Mouse (Mus musculus) heart, embryonic 11.5 days (tissue): ENCODE results near the gene Fam240a. TPM values are rescaled to one million over a fixed set of nuclear protein-coding genes. Genes with fewer than 3 reads are reported as not detected.

Source experiments
- ATAC-seq: fragments of 200-750 bp; cut with Nextera tagmentation; replicated peaks from 2 replicates; pipeline ENCODE4 v1.8.0; 2017; ENCODE audit warnings: moderate library complexity; ENCODE audit not compliant: insufficient number of reproducible peaks, low FRiP score, low TSS enrichment
- H3K27ac ChIP-seq: fragments of 300-500 bp; sonication (generic); 2 replicates; pipeline ENCODE4 v1.5.1; 2014; ENCODE audit warnings: mild to moderate bottlenecking, low read depth, low read length
- H3K27me3 ChIP-seq: fragments of 300-500 bp; sonication (generic); 2 replicates; pipeline ENCODE4 v1.6.1; 2014; ENCODE audit warnings: mild to moderate bottlenecking, low read length, mixed read lengths; ENCODE audit not compliant: control insufficient read depth, insufficient read depth
- H3K36me3 ChIP-seq: fragments of 300-500 bp; sonication (generic); 2 replicates; pipeline ENCODE4 v1.6.1; 2014; ENCODE audit warnings: mild to moderate bottlenecking, low read length, moderate library complexity, mixed read lengths; ENCODE audit not compliant: control insufficient read depth, insufficient read depth
- H3K4me1 ChIP-seq: fragments of 300-500 bp; sonication (generic); 2 replicates; pipeline ENCODE4 v1.6.1; 2014; ENCODE audit warnings: low read length; ENCODE audit not compliant: control insufficient read depth, insufficient read depth
- H3K4me2 ChIP-seq: fragments of 300-500 bp; sonication (generic); 2 replicates; pipeline ENCODE4 v1.6.1; 2014; ENCODE audit warnings: mild to moderate bottlenecking, moderate library complexity
- H3K4me3 ChIP-seq: fragments of 300-500 bp; sonication (generic); 2 replicates; pipeline ENCODE4 v1.5.1; 2014; ENCODE audit warnings: low read depth, low read length
- H3K9ac ChIP-seq: fragments of 300-500 bp; sonication (generic); 2 replicates; pipeline ENCODE4 v1.6.1; 2014; ENCODE audit warnings: mild to moderate bottlenecking, low read depth, low read length, moderate library complexity
- H3K9me3 ChIP-seq: fragments of 300-500 bp; sonication (generic); replicated peaks from 2 replicates; pipeline ENCODE4 v1.6.1; 2016; ENCODE audit warnings: low read length; ENCODE audit not compliant: control insufficient read depth
- WGBS: fragments of 180-500 bp; shearing (Covaris S2); extraction: QIAGEN DNeasy Blood & Tissue Kit; methylation state at CpG from one replicate; pipeline ENCODE4 v1.1.7; 2014; ENCODE audit not compliant: insufficient replicate concordance; 5-methylcytosine and 5-hydroxymethylcytosine counted together
- polyA plus RNA-seq: library from polyadenylated mRNA; unstranded; fragments of >200 nt; fragmentation: Nextera tagmentation; extraction: Ambion mirVana; gene quantifications from 2 replicates; pipeline ENCODE4 v1.2.1, GENCODE M21; 2014

Fam240a gene
- polyA plus RNA-seq, 1 experiment from 2014 or later, result not detected

DNA sequence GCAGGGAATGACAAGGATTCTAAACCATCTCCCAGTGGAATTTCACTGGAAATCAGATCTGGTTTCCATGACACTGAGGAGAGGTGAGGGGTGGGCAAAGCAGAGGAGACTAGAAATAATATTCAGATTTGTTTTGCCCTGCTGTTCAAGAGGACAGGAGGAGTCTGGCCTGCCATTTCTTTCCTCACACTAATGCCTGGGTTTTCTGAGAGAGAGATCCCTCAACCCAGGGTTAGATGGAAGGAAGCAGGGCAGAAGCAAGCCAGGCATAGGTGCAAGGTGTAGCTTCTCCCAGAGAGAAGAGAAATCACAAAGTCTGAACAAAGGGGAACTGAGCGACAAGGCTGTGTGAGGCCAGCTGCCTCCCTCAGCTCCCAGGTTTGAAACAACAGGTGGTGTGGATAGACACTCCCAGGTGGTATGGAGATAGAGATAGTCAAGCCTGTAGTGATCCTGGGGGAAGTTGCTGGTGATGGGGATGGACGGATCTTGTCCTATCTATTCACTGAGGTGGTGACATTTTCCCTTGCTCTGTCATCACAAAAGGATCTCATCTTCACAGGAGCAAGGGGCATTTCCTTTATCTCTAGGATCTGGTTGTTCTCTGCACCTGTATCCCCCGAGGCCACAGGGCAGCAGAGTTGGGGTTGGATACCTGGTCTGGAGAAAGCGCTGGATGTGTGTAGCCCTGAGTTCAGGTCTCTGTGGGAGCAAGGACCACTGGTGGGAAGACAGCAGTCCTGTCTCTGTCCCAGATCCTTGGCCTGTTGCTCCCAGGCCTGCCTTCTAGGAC is 8.6 kb downstream of the Fam240a start:
- Histone ChIP-seq H3K4me2 (no peak overlapping the region), H3K36me3 (no peaks in the 10 kb centered on the region), H3K9ac (no peak overlapping the region), H3K27me3 (no peaks in the 10 kb centered on the region), H3K27ac (no peak overlapping the region), H3K4me1 (no peaks in the 10 kb centered on the region), H3K4me3 (no peak overlapping the region), H3K9me3 (no peaks in the 10 kb centered on the region; the same call in 1 of the 2 replicates)
- ATAC-seq, result no peak
- 67% methylated on average over 4 of the region's 4 CpGs for WGBS

DNA sequence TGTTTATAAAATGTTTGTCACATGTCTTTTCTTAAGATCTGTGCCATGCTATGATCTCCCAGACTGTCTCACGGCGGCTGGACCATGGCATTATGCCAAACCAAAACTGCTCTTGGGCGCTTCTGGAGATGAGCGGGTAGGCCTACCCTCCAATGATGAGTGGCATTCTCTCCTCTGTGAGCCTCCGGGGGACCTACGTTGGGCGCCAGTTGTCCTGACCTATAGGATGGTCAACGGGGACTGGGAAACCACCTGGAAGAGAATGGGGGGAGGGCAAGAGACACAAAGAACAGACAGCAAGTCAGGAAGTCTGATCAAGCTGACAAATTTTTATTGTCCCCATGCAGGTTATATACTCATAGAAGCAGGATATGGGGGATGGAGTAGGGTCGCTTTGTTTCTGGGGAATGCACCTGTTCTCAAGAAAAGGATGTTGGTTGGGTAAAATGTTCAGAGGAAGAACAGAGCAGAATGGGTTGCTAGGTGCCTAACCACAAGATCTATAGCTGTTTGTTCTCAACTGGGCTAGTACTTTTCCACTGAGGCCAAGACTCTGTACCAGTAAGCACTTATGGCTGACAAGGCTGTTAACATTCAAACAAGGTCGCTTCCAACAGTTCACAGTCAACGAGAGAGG is 9.3 kb downstream of the Fam240a start:
- H3K4me1 ChIP-seq, result no peaks in the 10 kb centered on the region
- H3K4me2 ChIP-seq, result no peak overlapping the region
- WGBS, result 86% methylated on average over 11 of the region's 11 CpGs
- no peak overlapping the region for H3K9ac ChIP-seq
- H3K9me3 ChIP-seq, result no peaks in the 10 kb centered on the region; the same call in 1 of the 2 replicates
- no peaks in the 10 kb centered on the region for H3K36me3 ChIP-seq
- ATAC-seq, result no peak
- H3K27me3 ChIP-seq, result no peaks in the 10 kb centered on the region
- no peak overlapping the region for H3K4me3 ChIP-seq
- H3K27ac ChIP-seq, result no peak overlapping the region

DNA sequence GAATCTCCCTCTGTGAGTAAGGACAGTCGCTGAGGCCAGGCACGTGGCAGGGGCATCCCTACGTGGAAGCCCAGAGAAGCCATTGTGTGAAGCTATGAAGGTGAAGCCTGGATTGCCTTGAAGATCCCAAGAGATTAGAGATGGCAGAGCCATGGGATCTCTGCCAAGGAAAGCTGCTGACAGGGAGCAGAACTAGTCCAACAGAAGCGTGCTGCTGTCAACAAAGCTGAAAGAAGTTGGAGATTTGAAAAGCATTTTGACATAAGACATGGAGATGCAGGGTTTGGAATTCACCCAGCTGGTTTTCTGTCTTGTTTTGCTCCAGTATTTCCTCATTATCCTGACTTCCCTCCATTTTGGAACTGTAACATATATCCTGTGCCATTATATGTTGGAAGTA is 14.4 kb downstream of the Fam240a start:
- WGBS, result 69% methylated on average over 4 of the region's 4 CpGs
- no peaks in the 10 kb centered on the region for H3K4me1 ChIP-seq
- no peak for ATAC-seq
- no peaks in the 10 kb centered on the region; the same call in 1 of the 2 replicates for H3K27me3 ChIP-seq
- H3K4me3 ChIP-seq, result no peak overlapping the region
- no peaks in the 10 kb centered on the region; the same call in 1 of the 2 replicates for H3K9me3 ChIP-seq
- H3K36me3 ChIP-seq, result no peaks in the 10 kb centered on the region
- no peak overlapping the region for H3K4me2 ChIP-seq
- no peak overlapping the region for H3K27ac ChIP-seq
- H3K9ac ChIP-seq, result no peak overlapping the region

DNA sequence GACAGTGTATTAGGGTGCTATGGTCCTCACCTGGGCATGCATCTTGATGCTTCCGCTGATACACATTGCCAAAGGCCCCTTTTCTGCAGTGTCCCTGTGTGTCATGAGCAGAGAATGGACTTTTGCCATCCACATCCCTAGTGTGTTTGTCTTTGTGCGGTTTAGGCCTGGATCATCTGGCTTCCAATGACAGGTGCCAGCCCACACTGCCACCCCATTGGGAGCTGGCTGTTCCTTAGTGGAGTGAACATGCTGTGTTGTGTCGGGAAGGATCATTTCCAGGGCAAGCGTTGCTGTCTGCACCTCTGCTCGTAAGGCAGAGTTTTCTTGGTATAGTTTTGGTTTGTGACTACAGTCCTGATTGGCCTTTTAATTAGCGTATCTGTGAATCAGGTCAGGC is 15.5 kb downstream of the Fam240a start:
- Histone ChIP-seq H3K4me3 (no peak overlapping the region), H3K4me1 (no peaks in the 10 kb centered on the region), H3K36me3 (no peaks in the 10 kb centered on the region), H3K9ac (no peak overlapping the region), H3K27ac (no peak overlapping the region), H3K27me3 (no peaks in the 10 kb centered on the region; the same call in 1 of the 2 replicates), H3K9me3 (no peaks in the 10 kb centered on the region), H3K4me2 (no peak overlapping the region)
- no peak for ATAC-seq
- WGBS, result 86% methylated on average over 6 of the region's 6 CpGs

DNA sequence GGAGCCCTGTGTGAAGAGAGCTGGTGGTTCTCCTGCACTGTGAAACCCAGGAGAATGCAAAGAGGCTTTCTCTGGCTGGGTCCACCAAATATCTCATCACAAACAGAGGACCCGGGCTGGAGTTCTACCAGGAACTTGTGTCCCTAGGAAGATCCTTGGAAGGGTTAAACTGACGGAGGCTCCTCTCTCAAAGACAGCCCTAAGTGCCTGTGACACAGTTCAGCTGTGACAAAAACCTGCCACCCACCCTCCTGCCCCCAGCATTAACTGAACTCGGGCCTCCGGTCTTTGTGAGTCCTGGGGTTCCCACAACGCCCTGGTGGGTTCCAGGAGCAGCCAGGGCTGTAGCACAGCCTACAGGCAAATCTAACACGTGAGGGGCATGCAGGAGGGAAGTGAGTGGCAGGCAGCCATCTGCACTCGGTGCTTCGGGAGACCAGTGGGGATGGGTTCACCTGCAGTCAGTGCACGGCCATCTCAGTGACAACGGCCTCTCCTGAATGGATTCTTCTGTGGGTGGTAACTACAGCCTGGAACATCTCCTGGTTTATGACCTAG is 17.1 kb downstream of the Fam240a start:
- Histone ChIP-seq H3K27me3 (no peaks in the 10 kb centered on the region; the same call in 1 of the 2 replicates), H3K4me3 (no peak overlapping the region), H3K9ac (no peak overlapping the region), H3K4me1 (no peaks in the 10 kb centered on the region), H3K4me2 (no peak overlapping the region), H3K36me3 (no peaks in the 10 kb centered on the region), H3K27ac (no peak overlapping the region), H3K9me3 (no peaks in the 10 kb centered on the region)
- 41% methylated on average over 10 of the region's 10 CpGs for WGBS
- ATAC-seq, result no peak

DNA sequence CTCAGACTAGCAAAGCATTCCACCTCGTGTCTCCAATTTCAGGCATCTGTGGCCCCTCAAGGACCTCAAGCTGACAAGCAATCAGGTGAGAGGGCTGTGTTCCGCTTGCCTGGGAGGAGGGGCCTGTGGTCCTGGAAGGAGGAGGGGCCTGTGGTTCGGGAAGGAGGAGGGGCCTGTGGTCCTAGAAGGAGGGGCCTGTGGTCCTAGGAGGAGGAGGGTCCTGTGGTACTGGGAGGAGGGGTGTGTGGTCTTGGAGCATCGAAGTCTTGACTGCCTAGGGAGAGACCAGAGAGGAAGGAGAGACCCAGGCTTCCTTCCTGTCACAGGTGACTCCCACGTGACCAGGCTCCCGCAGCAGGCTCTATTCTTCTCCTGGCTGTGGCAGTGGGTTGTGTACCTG is 20.1 kb downstream of the Fam240a start:
- Histone ChIP-seq H3K36me3 (no peaks in the 10 kb centered on the region), H3K9ac (no peak overlapping the region), H3K9me3 (no peaks in the 10 kb centered on the region), H3K4me1 (no peaks in the 10 kb centered on the region), H3K4me2 (peak overlapping the region; percentile 3), H3K27me3 (peaks cover 9% of the 10 kb centered on the region), H3K4me3 (no peak overlapping the region; the same call in 1 of the 2 replicates), H3K27ac (no peak overlapping the region)
- WGBS, result 3% methylated on average over 6 of the region's 6 CpGs
- ATAC-seq, result no peak; the same call in 1 of the 2 replicates

DNA sequence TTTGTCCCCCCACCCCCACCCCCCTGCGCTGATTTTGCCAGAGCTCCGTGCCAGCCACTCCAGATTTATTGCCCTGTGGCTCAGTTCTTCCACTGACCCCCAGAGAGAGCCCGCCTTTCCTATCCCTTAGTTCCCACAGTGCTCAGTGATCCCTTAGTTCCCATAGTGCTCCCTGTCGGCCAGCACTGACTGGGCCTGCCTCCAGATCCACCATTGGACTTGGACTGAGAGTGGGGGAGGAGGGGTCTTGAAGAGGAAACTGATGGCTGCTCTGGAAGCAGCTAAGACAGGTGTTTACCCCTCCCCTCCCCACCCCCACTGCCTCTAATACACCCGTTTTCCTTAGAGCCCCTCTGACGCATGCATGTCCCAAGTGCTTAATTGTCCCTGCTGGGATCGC is 20.7 kb downstream of the Fam240a start:
- Histone ChIP-seq H3K27ac (no peak overlapping the region), H3K9ac (no peak overlapping the region), H3K9me3 (no peaks in the 10 kb centered on the region), H3K4me3 (no peak overlapping the region; the same call in 1 of the 2 replicates), H3K4me1 (no peaks in the 10 kb centered on the region), H3K36me3 (no peaks in the 10 kb centered on the region), H3K4me2 (peak overlapping the region; percentile 3), H3K27me3 (peaks cover 9% of the 10 kb centered on the region)
- ATAC-seq, result no peak
- 22% methylated on average over 7 of the region's 7 CpGs for WGBS

DNA sequence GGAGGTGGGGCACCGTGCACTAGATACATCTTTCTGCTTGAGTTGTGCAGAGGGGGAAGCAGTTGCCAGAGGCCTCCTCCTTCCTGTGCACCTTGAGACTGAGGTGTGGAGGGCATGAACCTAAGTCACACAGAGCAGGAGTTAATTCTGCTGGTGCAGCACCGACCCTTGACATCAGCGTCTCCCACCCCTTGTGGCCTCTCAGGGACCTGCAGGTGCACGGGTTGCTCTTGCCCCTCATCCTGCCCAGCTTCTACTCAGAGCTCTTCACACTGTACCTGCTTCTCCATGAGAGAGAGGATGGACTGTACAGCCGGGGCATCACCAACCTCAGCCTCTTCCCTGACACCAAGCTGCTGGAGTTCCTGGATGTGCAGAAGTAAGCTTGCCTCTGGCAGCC is 21.2 kb downstream of the Fam240a start:
- ATAC-seq, result no peak
- Histone ChIP-seq H3K36me3 (no peaks in the 10 kb centered on the region), H3K9ac (no peak overlapping the region), H3K4me1 (no peaks in the 10 kb centered on the region), H3K4me3 (no peak overlapping the region), H3K27me3 (peaks cover 9% of the 10 kb centered on the region), H3K27ac (no peak overlapping the region), H3K4me2 (no peak overlapping the region), H3K9me3 (no peaks in the 10 kb centered on the region)
- WGBS, result 41% methylated on average over 5 of the region's 5 CpGs
